Mouse (Mus musculus): ENCODE results near the gene Fmn2.

Gene Fmn2

GRCm38 (mm10) chr1:174501661-174502030 lies at the start of gene Fmn2:
TSS of gene Fmn2 (plus strand) at chr1:174501825.
- TF ChIP-seq GATA4 (IDR thresholded peaks at IDR 0.05; ENCODE audit: insufficient replicate concordance, low read length): no peak

GRCm38 (mm10) chr1:174455100-174455499 lies 46.5 kb upstream of the Fmn2 start:
- no peak for TF ChIP-seq GATA4 (IDR thresholded peaks at IDR 0.05; ENCODE audit: insufficient replicate concordance, low read length)

GRCm38 (mm10) chr1:174465385-174465784 lies 36.2 kb upstream of the Fmn2 start:
- no peak for TF ChIP-seq GATA4 (IDR thresholded peaks at IDR 0.05; ENCODE audit: insufficient replicate concordance, low read length)

GRCm38 (mm10) chr1:174466240-174466639 lies 35.4 kb upstream of the Fmn2 start:
- no peak for TF ChIP-seq GATA4 (IDR thresholded peaks at IDR 0.05; ENCODE audit: insufficient replicate concordance, low read length)

DNA sequence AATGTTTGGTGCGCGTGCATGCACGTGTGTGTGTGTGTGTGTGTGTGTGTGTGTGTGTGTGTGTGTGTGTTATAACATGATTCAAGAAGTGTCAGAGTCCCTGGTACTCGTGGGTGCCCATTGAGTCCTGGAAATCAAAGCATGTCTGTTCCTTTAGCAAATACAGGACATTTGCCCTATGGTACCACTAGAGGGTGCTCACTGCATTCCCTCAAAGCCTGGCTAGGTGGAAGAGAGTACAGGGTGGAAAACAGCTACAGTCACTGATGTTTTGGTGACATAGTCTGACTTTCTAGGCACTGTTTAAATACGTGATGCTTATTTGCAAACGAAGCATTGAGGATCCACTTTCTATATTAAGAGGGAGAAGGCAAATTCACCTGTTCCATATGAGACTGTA lies 31.9 kb upstream of the Fmn2 start:
- TF ChIP-seq GATA4 (IDR thresholded peaks at IDR 0.05; ENCODE audit: insufficient replicate concordance, low read length): no peak

GRCm38 (mm10) chr1:174482567-174482966 lies 19.1 kb upstream of the Fmn2 start:
- no peak for TF ChIP-seq GATA4 (IDR thresholded peaks at IDR 0.05; ENCODE audit: insufficient replicate concordance, low read length)

GRCm38 (mm10) chr1:174500064-174500463 lies 1.6 kb upstream of the Fmn2 start:
- no peak for TF ChIP-seq GATA4 (IDR thresholded peaks at IDR 0.05; ENCODE audit: insufficient replicate concordance, low read length)

GRCm38 (mm10) chr1:174501011-174501410 lies 614 bp upstream of the Fmn2 start:
- TF ChIP-seq GATA4 (IDR thresholded peaks at IDR 0.05; ENCODE audit: insufficient replicate concordance, low read length): no peak

GRCm38 (mm10) chr1:174502031-174502845 lies 613 bp downstream of the Fmn2 start:
- TF ChIP-seq GATA4 (IDR thresholded peaks at IDR 0.05; ENCODE audit: insufficient replicate concordance, low read length): no peak

- TF ChIP-seq GATA4 (IDR thresholded peaks at IDR 0.05; ENCODE audit: insufficient replicate concordance, low read length): no peak
These were observed 1.5 kb downstream of the Fmn2 start for GRCm38 (mm10) chr1:174502846-174503745.

DNA sequence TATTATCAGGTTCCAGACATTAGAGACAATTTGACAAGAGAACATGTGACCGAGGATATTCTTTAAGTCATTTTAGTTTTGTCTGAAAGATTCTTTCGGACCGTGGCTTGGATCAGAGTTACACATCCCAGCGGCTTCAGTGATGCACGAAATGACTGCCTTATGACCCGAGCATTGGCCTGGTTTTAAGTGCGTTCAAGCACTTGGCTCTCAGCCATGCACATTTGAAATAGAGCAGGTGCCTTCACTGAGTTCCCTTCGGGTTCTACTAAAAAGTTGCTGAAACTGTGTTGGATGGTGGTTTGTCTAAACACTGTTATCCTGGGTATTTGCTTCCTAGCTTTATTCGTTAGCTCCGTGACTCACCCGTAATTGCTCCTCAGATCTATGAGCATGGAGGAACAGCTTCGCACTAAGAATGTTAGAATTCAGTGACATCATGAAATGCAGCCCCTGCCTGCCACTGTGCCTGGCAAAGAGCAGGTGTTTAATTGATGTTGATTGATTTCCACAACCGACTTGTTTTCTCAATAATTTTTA lies 7.0 kb downstream of the Fmn2 start:
- TF ChIP-seq GATA4 (IDR thresholded peaks at IDR 0.05; ENCODE audit: insufficient replicate concordance, low read length): no peak

DNA sequence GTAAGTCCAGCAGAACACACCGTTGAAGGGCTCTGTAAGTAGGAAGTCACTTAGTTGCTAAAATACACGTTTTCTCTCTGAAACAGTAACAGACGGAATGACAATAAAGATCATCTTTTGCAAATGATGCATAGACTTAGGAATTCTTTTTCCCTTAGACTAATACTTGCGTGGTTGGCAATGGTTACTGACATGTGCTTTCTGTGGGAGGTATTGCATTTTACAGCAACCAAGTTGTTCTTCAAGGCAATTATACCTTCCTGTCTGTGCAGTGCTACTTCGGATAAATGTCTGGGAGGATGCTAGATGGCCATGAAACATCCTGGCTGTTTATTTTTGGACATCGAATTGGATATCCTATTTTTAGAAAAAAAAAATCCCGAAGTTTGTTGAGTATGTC lies 11.8 kb downstream of the Fmn2 start:
- no peak for TF ChIP-seq GATA4 (IDR thresholded peaks at IDR 0.05; ENCODE audit: insufficient replicate concordance, low read length)

GRCm38 (mm10) chr1:174521976-174522770 lies 20.5 kb downstream of the Fmn2 start:
- TF ChIP-seq GATA4 (IDR thresholded peaks at IDR 0.05; ENCODE audit: insufficient replicate concordance, low read length): no peak

DNA sequence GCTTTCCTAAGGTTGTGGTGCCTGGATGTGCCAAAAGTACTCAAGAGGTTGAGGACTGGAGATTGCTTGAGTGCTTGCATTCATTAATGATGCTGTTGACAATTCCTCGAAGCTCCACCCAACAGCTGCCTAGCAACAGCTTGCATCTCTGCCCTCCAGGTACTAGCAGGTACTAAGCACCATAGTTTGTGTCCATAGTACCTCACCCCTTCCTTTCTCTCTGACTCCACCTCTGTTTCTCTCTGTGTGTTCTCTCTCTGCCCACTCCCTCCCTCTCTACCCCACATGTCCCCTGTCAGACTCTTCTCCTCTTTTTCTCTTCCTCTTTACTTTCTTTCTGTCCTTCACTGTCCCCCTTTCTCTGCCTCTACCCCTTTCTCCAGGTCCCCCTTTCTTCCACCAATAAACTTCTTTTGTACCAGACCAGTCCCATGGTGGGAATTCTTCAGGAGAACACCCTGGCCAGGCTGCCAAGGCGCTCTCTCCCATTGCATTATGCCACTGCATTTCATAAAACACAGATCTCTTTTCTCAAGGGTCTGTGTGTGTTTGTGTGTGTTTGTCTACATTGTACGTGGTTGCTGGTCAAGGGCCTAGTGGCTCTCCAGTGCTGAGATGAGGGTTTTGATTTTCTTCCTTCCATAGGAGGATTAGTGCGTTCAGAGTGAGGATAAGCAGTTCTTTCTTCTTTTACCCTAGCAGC lies 21.3 kb downstream of the Fmn2 start:
- TF ChIP-seq GATA4 (IDR thresholded peaks at IDR 0.05; ENCODE audit: insufficient replicate concordance, low read length): no peak

DNA sequence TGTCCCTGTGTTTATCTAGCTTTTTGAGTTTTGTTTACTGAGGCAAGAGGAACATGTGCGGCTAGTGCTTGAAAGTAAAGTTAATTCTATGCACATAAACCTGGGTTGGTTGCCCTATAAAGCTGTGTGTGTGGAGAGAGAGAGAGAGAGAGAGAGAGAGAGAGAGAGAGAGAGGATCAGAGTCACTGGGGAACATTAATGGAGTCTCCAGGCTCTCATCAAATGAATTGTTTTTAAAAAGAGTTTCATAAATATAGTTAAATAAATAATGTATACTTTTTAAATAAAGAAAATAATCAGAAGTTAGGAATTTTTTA lies 21.8 kb downstream of the Fmn2 start:
- TF ChIP-seq GATA4 (IDR thresholded peaks at IDR 0.05; ENCODE audit: insufficient replicate concordance, low read length): no peak
